Mouse (Mus musculus) adrenal gland, postnatal 25 days (tissue): ENCODE measurements around the gene Sbf2. TPM values are rescaled to one million over a fixed set of nuclear protein-coding genes. Genes with fewer than 3 reads are reported as not detected.
"Not testable (repeated sequence)": the region's sequence is repeated elsewhere in the genome, so short reads cannot be mapped to it uniquely, and the experiment has no call there.

Experiments used
- DNase-seq: peaks from one replicate; pipeline ENCODE4 v3.0.0; 2021; ENCODE audit warnings: mixed read lengths
- total RNA-seq: library from RNA; stranded (reverse); gene quantifications from 2 replicates; pipeline ENCODE4 v1.2.3, GENCODE M21; 2021

The Sbf2 gene
- total RNA-seq, 1 experiment from 2014 or later = 57.0 TPM

DNA sequence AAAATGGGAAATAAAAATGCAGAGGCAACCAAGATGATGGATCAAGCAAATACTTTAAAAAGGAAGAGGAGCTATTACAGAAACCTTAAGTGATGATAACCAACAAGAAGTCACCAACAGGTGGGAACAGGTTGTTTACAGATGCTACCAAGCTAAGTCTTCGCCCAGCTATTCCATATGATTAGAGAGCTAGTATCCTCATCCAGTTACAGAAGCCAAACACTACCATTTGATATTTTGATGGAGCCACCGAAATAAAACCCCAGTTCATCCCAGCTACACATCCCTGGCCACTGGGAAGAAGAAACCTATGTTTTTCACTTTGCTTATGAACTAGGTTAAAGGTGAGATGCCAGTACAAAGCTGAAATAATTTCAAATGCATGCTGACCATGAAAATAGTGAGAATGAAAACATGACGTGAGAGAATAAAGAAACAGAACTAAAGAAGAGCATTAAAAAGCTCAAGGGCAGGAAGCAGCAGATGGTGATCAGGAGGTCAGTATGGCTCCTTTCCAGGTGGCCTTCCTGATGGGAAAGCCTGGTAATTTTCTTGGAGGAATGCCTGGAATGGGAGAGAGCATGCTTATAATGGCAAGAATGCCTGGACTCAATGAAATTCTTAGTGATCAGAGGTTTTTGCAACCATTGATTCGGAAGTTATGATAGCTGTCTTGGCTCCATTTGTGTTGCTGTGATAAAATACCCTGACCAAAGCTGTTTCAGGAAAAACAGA, 48.7 kb downstream of the Sbf2 start:
- no peak for DNase-seq

DNA sequence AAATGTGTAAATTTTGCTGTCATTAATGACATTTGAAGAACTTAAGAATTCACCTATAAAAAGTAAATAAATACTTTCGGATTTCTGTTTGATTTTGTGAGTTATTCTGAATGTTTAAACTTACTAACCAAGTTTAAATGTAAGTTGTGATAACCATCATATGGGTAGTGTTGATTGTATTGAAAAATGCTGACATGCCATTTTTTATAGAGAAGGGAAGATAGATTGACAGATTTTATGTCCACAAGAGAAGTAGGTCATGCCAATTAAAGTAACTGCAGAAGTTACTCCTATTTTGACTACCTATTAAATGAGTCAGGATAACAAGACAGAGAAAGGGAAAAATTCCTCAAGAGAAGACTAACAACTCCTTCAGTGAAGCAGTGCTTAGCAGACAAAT, 53.1 kb downstream of the Sbf2 start:
- no peak for DNase-seq

DNA sequence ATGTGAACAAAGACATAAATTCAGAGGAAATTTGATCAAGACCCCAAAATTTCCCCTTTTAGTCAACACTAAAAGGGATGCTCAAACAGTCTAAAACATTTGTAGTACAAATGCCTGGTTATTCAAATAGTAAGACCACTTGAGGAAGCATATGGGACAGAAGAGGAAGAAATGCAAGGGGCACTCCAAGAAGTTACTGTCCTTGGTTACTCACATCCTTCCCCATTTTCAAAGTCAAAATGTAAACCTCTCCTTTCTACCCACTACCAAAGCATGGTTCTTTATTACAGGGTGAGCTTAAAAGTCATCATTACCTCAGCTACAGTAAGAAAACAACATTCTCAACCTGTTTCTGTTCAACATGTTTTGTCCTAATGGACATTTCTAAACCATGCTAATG, 57.7 kb downstream of the Sbf2 start:
- no peak for DNase-seq

DNA sequence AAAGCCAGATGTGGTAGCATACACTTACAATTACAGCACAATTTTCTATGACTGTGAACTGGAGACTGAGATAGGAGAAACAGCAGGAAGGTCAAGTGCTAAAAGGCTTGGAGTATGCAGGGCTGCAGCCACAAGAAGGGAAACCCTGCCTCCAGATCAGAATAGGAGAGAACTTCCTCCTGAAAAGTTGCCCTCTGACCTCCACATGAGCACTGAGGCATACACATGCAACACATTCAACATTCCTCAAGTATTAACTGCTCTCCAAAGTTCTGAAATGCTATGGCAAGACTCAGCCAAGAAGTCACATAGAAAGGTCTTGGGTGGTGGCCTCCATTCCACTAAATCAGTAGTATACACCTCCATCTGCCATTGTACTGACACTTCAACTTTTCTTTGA, 58.5 kb downstream of the Sbf2 start:
- no peak for DNase-seq

GRCm38 (mm10) chr7:110555260-110555659, 59.5 kb downstream of the Sbf2 start:
- DNase-seq = no peak

- DNase-seq = no peak
Measured at GRCm38 (mm10) chr7:110548268-110548667, 66.5 kb downstream of the Sbf2 start.

DNA sequence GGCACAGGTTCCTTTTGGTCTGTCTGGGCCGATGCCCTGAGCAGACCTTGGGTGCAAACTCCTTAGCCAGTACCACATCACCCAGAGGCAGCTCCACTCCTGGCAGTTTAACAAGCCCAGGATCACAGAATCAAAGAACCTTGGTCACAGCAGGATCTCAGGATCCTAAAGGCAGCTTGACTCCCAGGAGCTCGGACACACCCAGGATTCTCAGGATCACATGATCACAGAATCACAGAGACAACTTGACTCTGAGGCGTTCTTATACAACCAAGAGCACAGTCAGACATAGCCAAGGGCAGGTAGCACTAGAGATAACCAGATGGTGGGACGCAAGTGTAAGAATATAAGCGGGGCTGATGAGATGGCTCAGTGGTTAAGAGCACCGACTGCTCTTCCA, 71.4 kb downstream of the Sbf2 start:
- DNase-seq = no peak

DNA sequence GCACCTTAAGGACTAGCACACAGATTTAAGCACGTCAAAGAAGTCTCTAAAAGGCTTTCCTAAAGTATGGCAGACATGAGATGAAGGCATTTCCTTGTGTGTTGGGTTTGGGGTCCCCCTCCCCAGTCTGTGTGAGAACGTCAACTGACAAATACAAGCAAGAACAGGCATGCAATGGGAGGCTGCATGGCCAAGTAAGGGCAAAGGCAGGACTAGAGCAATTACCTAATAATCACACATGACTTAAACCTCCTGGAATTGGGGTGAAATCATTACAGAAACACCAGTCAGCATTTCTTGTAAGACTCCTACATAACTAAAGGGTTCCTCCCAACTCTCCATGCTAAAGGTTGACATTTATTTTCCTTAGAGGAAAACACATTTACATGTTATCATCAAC, 75.5 kb downstream of the Sbf2 start:
- no peak for DNase-seq

GRCm38 (mm10) chr7:110530295-110530694, 84.4 kb downstream of the Sbf2 start:
- DNase-seq = not testable (repeated sequence)

DNA sequence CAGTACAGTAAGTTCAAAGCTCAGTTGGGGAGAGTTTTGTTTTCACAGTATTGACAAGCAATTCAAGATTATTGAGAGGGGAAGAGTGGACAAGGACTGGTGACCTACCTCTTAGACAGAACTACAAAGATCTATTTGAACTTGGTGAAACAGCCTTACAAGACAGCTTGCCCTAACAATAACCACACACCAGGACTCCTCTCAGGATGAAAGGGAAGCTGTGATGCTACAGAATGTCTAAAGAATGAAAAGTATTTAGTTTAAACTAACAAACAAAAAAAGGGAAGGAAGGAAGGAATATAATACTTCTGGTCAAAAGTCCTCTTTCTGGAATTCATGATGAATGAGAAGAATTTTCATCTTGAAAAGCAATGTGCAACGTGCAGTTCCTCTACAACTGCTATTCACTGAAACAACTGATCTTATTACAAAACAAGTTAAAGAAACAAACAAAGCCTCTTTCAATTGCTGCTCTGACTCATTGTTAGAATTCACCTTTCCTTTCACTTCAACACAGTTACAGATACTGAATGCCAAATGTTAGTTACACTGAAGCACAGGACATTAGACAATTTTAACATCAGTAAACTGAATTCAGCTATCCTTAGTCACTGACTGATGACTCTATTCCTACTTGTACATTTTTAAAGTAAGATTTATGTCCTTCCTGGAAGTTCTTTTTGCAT, 89.5 kb downstream of the Sbf2 start:
- DNase-seq = no peak

- DNase-seq = no peak
Measured at GRCm38 (mm10) chr7:110516241-110517220, 98.2 kb downstream of the Sbf2 start.

DNA sequence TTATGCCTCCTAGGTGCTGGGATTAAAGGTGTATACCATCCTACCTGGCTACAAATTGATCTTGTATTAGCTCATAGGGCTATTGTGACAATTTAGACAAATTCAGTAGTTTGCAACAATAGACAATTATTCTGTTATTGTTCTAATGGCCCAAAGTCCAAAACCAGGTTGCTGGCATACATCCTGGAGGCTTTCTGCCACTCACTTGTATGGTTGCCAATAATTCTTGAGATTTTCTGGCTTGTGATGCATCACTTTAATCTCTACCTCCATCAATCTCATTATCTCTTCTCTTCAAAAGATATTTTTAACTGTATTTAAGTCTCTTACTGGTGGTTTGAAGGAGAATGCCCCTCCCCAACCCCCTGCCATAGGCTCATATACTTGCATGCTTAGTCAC, 100.6 kb downstream of the Sbf2 start:
- no peak for DNase-seq

DNA sequence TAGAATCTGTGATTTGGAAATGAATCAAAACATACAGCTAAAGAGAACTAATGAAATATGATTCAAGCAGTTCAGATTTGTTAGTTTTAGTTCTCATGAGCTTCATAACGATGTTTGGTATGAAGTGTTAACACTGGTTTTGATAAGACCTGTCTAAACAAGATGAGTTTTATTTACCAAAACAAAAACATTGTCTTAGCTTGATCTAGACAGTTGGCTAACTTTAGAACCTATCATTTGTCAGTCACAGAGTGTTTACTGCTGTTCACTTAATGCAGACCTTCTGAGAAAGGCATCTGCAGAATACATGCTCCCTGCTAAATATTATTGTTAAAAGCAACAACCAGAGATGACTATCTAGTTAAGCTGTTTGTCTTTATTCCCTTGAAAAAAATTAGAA, 116.1 kb downstream of the Sbf2 start:
- no peak for DNase-seq

DNA sequence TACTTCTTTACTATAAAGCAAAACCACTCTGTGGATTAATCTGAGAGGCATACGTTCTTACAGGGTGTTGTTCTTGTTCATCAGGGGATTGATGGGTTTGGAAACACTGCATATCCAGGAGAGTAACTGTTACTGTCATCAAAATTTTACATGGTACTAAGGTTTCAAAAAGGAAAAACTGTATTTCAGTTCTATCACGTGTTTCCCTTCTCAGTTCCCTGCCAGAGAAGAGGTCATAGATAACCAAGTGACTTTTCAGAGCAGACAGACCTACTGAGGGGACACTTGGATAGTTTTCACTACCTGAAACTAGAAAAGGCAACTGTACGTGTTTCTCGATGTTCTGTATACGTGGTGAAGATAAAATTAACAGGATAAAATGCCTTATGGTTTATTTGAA, 123.7 kb downstream of the Sbf2 start:
- no peak for DNase-seq

- no peak for DNase-seq
Measured at GRCm38 (mm10) chr7:110485051-110485450, 129.7 kb downstream of the Sbf2 start.

DNA sequence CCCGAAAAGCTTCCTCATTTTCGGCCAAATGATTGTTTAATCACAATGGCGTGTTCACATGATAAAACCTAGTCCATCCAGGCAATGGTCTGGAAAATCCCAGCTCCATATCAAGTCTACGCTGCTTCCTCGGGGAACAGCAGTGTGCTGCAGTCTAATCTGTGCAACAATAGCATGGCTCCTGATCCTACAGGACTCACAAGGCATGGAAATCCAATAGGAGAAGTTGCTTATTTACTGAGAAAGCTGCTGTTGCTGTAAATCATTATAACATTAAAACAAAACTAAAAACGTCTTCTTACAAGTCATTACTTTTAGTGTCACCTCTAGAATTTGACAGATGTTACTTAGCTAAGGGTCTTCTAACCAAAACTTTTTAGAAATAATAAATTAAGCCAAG, 143.7 kb downstream of the Sbf2 start:
- DNase-seq = no peak

DNA sequence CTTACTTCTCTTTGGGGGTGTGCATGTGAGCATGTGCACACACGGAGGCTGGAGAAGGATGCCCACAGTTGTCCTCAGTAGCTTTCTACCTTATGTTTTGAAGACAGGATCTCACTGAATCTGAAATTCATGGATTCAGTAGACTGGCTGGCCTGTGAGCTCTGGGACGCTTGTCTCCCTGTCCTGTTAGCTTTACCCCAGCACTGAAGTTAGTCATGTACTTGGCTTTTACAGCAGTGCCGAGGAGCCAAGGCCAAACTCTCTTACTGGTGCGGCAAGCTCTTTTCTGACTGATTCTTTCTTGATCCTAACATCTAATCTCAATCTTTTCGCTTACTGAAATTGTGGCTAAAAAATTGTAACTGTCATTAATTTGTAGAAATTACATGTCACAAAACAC, 151.3 kb downstream of the Sbf2 start:
- peak; percentile 29 for DNase-seq

GRCm38 (mm10) chr7:110432301-110432700, 182.4 kb downstream of the Sbf2 start:
- peak; percentile 39 for DNase-seq

- DNase-seq = no peak
Measured at GRCm38 (mm10) chr7:110416318-110416717, 198.4 kb downstream of the Sbf2 start.

GRCm38 (mm10) chr7:110414276-110414675, 200.4 kb downstream of the Sbf2 start:
- no peak for DNase-seq

- no peak for DNase-seq
Measured at GRCm38 (mm10) chr7:110402092-110402491, 212.6 kb downstream of the Sbf2 start.

DNA sequence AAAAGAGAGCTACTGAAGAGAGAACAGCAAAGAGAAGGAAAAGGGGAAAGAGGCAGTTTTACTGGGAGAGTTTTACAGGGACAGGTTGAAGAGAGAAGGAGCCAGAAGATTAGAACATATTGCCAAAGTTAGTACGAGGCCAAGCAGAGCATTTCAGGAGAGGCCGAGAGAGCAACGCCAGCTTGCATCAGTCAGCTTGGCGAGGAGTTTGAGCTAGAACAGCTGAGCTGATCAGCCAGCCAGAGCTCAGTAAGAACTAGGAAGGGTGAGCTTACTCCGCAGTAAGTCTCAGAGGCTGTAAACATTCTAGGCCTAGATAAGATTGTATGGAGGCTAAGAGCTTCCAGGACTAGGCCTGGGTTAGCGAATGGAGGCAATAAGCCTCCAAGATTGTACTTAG, 222.1 kb downstream of the Sbf2 start:
- DNase-seq = no peak

- no peak for DNase-seq
Measured at GRCm38 (mm10) chr7:110391632-110392031, 223.1 kb downstream of the Sbf2 start.
